Mouse (Mus musculus) embryonic facial prominence, embryonic 14.5 days (tissue): Measurements from ENCODE around the gene Nup210l. TPM values are rescaled to one million over a fixed set of nuclear protein-coding genes. Genes with fewer than 3 reads are reported as not detected.
A peak's percentile ranks its signal among the peaks of the same experiment; 100 is the strongest.

Source experiments
- ATAC-seq: fragments of 200-750 bp; cut with Nextera tagmentation; 2 replicates; pipeline ENCODE4 v1.8.0; 2017; ENCODE audit warnings: low read depth, moderate number of reproducible peaks, moderate TSS enrichment
- DNase-seq: peaks from one replicate; pipeline ENCODE4 v3.0.0-alpha.2; 2015; ENCODE audit warnings: low spot score
- H3K27ac ChIP-seq: fragments of 300-500 bp; sonication (generic); replicated peaks from 2 replicates; pipeline ENCODE4 v1.5.1; 2014; ENCODE audit warnings: low read depth, mild to moderate bottlenecking, low read length, moderate library complexity
- H3K27me3 ChIP-seq: fragments of 300-500 bp; sonication (generic); replicated peaks from 2 replicates; pipeline ENCODE4 v1.6.1; 2014; ENCODE audit warnings: low read length; ENCODE audit not compliant: control insufficient read depth, insufficient read depth
- H3K36me3 ChIP-seq: fragments of 300-500 bp; sonication (generic); 2 replicates; pipeline ENCODE4 v1.6.1; 2014; ENCODE audit warnings: low read length, mixed read lengths; ENCODE audit not compliant: control insufficient read depth, insufficient read depth
- H3K4me1 ChIP-seq: fragments of 300-500 bp; sonication (generic); 2 replicates; pipeline ENCODE4 v1.6.1; 2014; ENCODE audit warnings: antibody characterized with exemption, low read length; ENCODE audit not compliant: control insufficient read depth, insufficient read depth
- H3K4me2 ChIP-seq: fragments of 300-500 bp; sonication (generic); 2 replicates; pipeline ENCODE4 v1.6.1; 2014; ENCODE audit warnings: low read depth, mild to moderate bottlenecking, low read length, moderate library complexity, mixed read lengths
- H3K4me3 ChIP-seq: fragments of 300-500 bp; sonication (generic); 2 replicates; pipeline ENCODE4 v1.5.1; 2014; ENCODE audit warnings: low read depth, mild to moderate bottlenecking, low read length
- H3K9ac ChIP-seq: fragments of 300-500 bp; sonication (generic); 2 replicates; pipeline ENCODE4 v1.6.1; 2014; ENCODE audit warnings: low read depth, mild to moderate bottlenecking, low read length, moderate library complexity, mixed read lengths
- H3K9me3 ChIP-seq: fragments of 300-500 bp; sonication (generic); 2 replicates; pipeline ENCODE4 v1.6.1; 2016; ENCODE audit warnings: low read length; ENCODE audit not compliant: control insufficient read depth
- WGBS: fragments of 180-500 bp; shearing (Covaris S2); extraction: QIAGEN DNeasy Blood & Tissue Kit; methylation state at CpG from one replicate; pipeline ENCODE4 v1.1.7; 2014; 5-methylcytosine and 5-hydroxymethylcytosine counted together
- microRNA counts: library from miRNA; unstranded; fragments of <30 nt; microRNA quantifications from one replicate; lab custom pipeline; 2017
- microRNA-seq: library from miRNA; unstranded; fragments of <30 nt; microRNA quantifications from one replicate; pipeline ENCODE4, GENCODE M21; 2016; ENCODE audit warnings: borderline number of aligned reads
- polyA plus RNA-seq: library from polyadenylated mRNA; unstranded; fragments of >200 nt; fragmentation: Nextera tagmentation; extraction: Ambion mirVana; gene quantifications from 2 replicates; pipeline ENCODE4 v1.2.1, GENCODE M21; 2014

Nup210l gene
- polyA plus RNA-seq, 1 experiment from 2014 or later: 0.18 TPM

DNA sequence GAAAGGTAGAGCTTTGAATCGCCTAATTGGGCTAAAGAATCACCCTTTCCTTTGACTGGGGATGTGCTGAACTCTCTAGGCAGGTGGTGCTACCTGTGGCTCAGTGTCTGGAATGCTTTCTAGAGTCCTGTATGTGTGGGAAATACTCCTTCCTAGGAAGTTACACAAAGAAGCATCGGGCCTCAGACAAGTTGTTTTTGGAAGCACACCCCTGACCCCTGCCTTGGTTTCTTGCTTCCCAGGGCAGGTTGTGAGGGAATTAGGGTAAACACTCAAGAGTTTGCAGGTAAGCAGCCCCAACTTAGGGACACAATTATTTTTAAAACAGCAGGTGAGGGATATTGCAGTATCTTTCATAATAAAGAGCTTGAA, 151.2 kb downstream of the Nup210l start:
- Histone ChIP-seq H3K9me3 (no peaks in the 10 kb centered on the region), H3K4me3 (peak overlapping the region; percentile 83), H3K27ac (no peak overlapping the region), H3K36me3 (peaks cover 50% of the 10 kb centered on the region), H3K9ac (peak overlapping the region; percentile 92), H3K4me2 (peak overlapping the region; percentile 91), H3K4me1 (peaks cover 12% of the 10 kb centered on the region; the same call in 1 of the 2 replicates), H3K27me3 (no peaks in the 10 kb centered on the region)
- ATAC-seq (no peak), DNase-seq (no peak)
- WGBS: 11% methylated on average over 2 of the region's 2 CpGs

DNA sequence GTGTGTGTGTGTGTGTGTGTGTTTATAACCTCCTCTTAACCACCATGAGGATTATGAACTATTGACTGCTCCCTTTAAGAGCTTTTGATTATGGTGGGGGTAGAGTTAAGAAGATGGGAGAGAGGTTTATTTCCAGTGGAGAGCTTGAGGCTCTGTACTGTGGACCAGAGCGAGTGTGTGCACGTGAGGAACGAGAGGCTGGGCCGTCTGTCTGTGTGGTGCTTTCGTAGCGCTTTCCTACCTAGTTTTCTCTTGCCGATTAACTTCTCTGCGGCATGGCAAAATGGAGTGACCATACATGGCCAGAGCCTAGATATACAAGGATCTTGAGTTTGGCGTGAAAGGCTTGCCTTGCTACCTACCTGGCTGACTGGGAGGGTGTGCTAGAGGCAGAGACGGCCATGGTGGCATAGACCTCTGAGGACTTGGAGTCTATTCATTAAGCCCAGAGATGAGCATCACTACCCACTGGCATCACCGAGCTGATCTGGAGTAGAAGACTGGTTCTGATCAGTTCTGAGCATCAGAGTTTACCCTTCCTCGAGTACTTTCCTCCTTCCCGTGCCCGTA, 151.9 kb downstream of the Nup210l start:
- Histone ChIP-seq H3K36me3 (peaks cover 50% of the 10 kb centered on the region), H3K4me1 (peaks cover 12% of the 10 kb centered on the region; the same call in 1 of the 2 replicates), H3K4me2 (no peak overlapping the region), H3K9me3 (no peaks in the 10 kb centered on the region), H3K27me3 (no peaks in the 10 kb centered on the region), H3K4me3 (no peak overlapping the region), H3K9ac (no peak overlapping the region), H3K27ac (no peak overlapping the region)
- ATAC-seq (no peak), DNase-seq (no peak)
- WGBS: 91% methylated on average over 14 of the region's 14 CpGs

DNA sequence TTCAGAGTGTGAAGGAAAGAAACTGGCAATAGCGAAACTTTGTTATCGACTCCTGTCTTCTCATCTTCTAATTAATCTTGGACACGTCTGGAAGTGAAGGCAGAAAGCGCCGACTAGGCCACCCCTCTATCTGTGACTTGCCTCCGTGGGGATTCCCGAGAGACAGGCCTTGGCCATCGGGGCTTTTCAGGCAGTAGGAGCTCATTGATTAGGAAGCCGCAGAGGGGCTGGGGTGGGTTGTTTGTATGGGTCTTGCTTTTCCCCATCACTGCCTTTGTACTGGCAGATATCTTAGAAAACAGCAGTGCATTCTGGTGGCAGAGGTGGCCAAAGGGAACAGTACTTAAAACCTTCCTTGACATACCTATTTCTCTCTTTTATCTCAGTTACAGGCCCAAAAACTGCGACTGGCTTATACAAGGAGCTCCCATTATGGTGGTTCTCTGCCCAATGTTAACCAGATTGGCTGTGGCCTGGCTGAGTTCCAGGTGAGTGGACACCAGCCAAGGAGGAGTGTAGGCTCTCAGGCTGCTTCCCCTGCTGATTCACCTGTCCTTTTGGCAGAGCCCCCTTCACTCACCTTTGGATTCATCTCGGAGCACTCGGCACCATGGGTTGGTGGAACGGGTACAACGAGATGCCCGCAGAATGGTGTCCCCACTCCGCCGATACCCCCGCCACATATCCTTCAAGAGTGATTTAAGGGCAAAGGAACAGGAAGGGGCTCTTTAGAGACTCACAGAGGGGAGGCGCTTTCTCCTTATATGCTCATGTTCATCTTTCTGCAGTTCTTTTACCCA, 153.0 kb downstream of the Nup210l start:
- Histone ChIP-seq H3K9me3 (no peaks in the 10 kb centered on the region), H3K4me3 (no peak overlapping the region), H3K27ac (no peak overlapping the region), H3K4me1 (peaks cover 12% of the 10 kb centered on the region; the same call in 1 of the 2 replicates), H3K4me2 (no peak overlapping the region), H3K9ac (no peak overlapping the region), H3K36me3 (peaks cover 51% of the 10 kb centered on the region), H3K27me3 (no peaks in the 10 kb centered on the region)
- 92% methylated on average over 19 of the region's 19 CpGs for WGBS
- no peak for DNase-seq
- ATAC-seq: no peak

DNA sequence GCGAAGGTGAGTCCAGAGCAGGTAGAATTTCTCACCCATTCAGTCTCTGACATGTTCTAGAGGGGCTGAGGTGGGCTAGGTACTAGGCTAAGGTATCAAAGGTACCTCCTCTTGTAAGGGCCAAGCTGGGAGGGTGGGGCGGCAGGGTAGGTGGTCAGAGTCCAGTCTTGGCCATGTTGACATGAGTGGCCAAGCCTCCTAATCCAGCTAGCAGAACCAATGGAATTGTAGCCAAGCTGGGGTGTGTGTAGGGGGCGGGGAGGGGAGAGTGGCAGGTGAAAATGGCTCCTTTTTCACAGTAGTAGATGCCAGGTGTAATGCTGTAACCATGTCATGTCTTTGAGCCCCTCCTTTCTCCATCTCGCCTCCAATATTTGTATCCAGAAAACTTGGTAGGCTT, 154.6 kb downstream of the Nup210l start:
- H3K9ac ChIP-seq: no peak overlapping the region
- H3K9me3 ChIP-seq: no peaks in the 10 kb centered on the region
- WGBS: 94% methylated on average over 4 of the region's 4 CpGs
- ATAC-seq (no peak), DNase-seq (no peak)
- no peak overlapping the region for H3K4me2 ChIP-seq
- peaks cover 67% of the 10 kb centered on the region for H3K36me3 ChIP-seq
- H3K27me3 ChIP-seq: no peaks in the 10 kb centered on the region
- H3K4me1 ChIP-seq: peaks cover 12% of the 10 kb centered on the region; the same call in 1 of the 2 replicates
- no peak overlapping the region for H3K27ac ChIP-seq
- H3K4me3 ChIP-seq: no peak overlapping the region

MicroRNAs within 50 kb of the gene (microRNA counts, 519-probe panel; counts per million panel counts)
- 2,948 counts per million, percentile 68 among the panel's probes with 10 or more counts for microRNA mmu-miR-190b (lab: Ali Mortazavi, UCI)

Small RNA genes lying within 50 kb of the gene (microRNA-seq; reads per million reads assigned to microRNA genes)
- gene Mir190b: 9.8 reads per million, percentile 28 among the genes with 10 or more reads in this experiment

Other genes with a start within 250 kb of the Nup210l start
- gene Il6ra, start 190.9 kb upstream of the Nup210l start, polyA plus RNA-seq: 1.4 and 2.3 TPM in 2 replicates
- gene Atp8b2, start 140.6 kb upstream of the Nup210l start, polyA plus RNA-seq: 22.5 and 23.8 TPM in 2 replicates
- 123 and 127 TPM in 2 replicates for gene Hax1, start 105.4 kb upstream of the Nup210l start, polyA plus RNA-seq
- gene 4933434E20Rik, start 52.5 kb upstream of the Nup210l start, polyA plus RNA-seq: 144 TPM in 2 replicates
- 207 and 211 TPM in 2 replicates for gene Ubap2l, start 51.5 kb upstream of the Nup210l start, polyA plus RNA-seq
- gene Tpm3, start 31.5 kb upstream of the Nup210l start, polyA plus RNA-seq: 423 and 451 TPM in 2 replicates
- gene Rps27, start 109.5 kb downstream of the Nup210l start, polyA plus RNA-seq: 2,089 and 2,268 TPM in 2 replicates
- 18.1 and 19.8 TPM in 2 replicates for gene Rab13, start 109.6 kb downstream of the Nup210l start, polyA plus RNA-seq
- gene Jtb, start 127.5 kb downstream of the Nup210l start, polyA plus RNA-seq: 112 and 114 TPM in 2 replicates
- 5.2 and 6.1 TPM in 2 replicates for gene Creb3l4, start 139.4 kb downstream of the Nup210l start, polyA plus RNA-seq
- 88.1 and 90.9 TPM in 2 replicates for gene Slc39a1, start 144.0 kb downstream of the Nup210l start, polyA plus RNA-seq
- 14.2 and 14.4 TPM in 2 replicates for gene Crtc2, start 150.0 kb downstream of the Nup210l start, polyA plus RNA-seq
- gene Dennd4b, start 161.1 kb downstream of the Nup210l start, polyA plus RNA-seq: 4.1 and 4.7 TPM in 2 replicates
- gene Gatad2b, start 189.0 kb downstream of the Nup210l start, polyA plus RNA-seq: 13.2 and 13.4 TPM in 2 replicates